Comparison of ENCODE assay signal across 35 mouse cellular contexts in the genomic region with DNA sequence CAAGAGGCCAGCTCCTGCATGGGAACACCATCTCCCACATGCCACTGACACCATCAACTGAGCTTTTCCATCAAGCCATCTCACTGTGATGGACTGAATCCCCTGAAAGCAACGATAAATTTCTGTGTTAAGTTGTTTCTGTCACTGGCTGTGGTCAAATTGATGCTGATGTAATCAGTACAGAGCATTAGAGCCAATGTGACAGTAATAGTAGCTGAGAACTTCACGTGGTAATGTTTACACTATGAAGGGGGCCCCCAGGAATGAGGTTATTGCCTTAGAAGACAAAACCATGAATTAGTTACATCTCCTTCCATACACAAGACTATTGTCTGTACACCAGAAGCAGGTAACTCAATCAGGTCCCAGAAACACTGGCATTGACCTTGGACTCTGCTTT.
"Had no signal": no experiment of that assay in that cellular context is flagged by ENCODE, and none has a peak within 500 bp of the region (broad histone marks: within the 10 kb centered on the region; RNA-seq: fewer than 3 reads in every experiment).

No protein-coding gene starts in this region.

- H3K36me3 ChIP-seq: heart, embryonic 10.5 days; heart, embryonic 12.5 days; heart, embryonic 13.5 days; heart, embryonic 15.5 days; hindbrain, embryonic 10.5 days; hindbrain, embryonic 12.5 days; hindbrain, embryonic 13.5 days; hindbrain, embryonic 15.5 days; intestine, embryonic 15.5 days; kidney, embryonic 15.5 days had no signal

- H3K9ac ChIP-seq: heart, embryonic 12.5 days; heart, embryonic 13.5 days; heart, embryonic 15.5 days; hindbrain, embryonic 12.5 days; hindbrain, embryonic 13.5 days; hindbrain, embryonic 14.5 days; hindbrain, embryonic 15.5 days; intestine, embryonic 15.5 days; kidney, embryonic 15.5 days had no signal

- H3K4me3 ChIP-seq: heart, embryonic 10.5 days; heart, embryonic 12.5 days; heart, embryonic 13.5 days; heart, embryonic 15.5 days; hindbrain, embryonic 10.5 days; hindbrain, embryonic 12.5 days; hindbrain, embryonic 13.5 days; hindbrain, embryonic 15.5 days; intestine, embryonic 15.5 days; kidney, embryonic 15.5 days; layer of hippocampus, adult 2 months; left cerebral cortex, adult 2 months had no signal

- H3K27ac ChIP-seq: heart, embryonic 10.5 days; heart, embryonic 13.5 days; heart, embryonic 15.5 days; hindbrain, embryonic 10.5 days; hindbrain, embryonic 12.5 days; hindbrain, embryonic 13.5 days; hindbrain, embryonic 14.5 days; hindbrain, embryonic 15.5 days; hindbrain, postnatal 0 days; intestine, embryonic 15.5 days; kidney, embryonic 15.5 days; kidney, postnatal 0 days; layer of hippocampus, adult 2 months; left cerebral cortex, adult 2 months had no signal

- ATAC-seq: hindbrain, embryonic 16.5 days; hindbrain, postnatal 0 days; inflammation-experienced regulatory T-cells, adult 6 months; intestine, postnatal 0 days had no signal

- H3K4me2 ChIP-seq: heart, embryonic 11.5 days; heart, embryonic 12.5 days; heart, embryonic 13.5 days; heart, embryonic 15.5 days; hindbrain, embryonic 12.5 days; hindbrain, embryonic 13.5 days; hindbrain, embryonic 14.5 days; hindbrain, embryonic 15.5 days; intestine, embryonic 15.5 days; kidney, embryonic 15.5 days had no signal

- H3K4me1 ChIP-seq: heart, embryonic 10.5 days; heart, embryonic 12.5 days; heart, embryonic 13.5 days; heart, embryonic 15.5 days; hindbrain, embryonic 10.5 days; hindbrain, embryonic 12.5 days; hindbrain, embryonic 15.5 days; intestine, embryonic 15.5 days; kidney, embryonic 15.5 days had no signal

- DNase-seq: heart, postnatal 10 days; heart, postnatal 14 days; heart, postnatal 36 days; heart, postnatal 4 days; kidney, adult 11 months; kidney, adult 18-20 months; kidney, adult 2 months; kidney, adult 8-10 months; kidney, adult 9 months; kidney, postnatal 10 days; kidney, postnatal 14 days; kidney, postnatal 25 days; kidney, postnatal 36 days; kidney, postnatal 4 days; layer of hippocampus, adult 9-11 months; layer of hippocampus, postnatal 36 days had no signal

- H3K27me3 ChIP-seq: heart, embryonic 12.5 days; heart, embryonic 13.5 days; heart, embryonic 15.5 days; hindbrain, embryonic 12.5 days; hindbrain, embryonic 13.5 days; hindbrain, embryonic 15.5 days; intestine, embryonic 15.5 days; kidney, embryonic 15.5 days had no signal

- H3K9me3 ChIP-seq: heart, embryonic 10.5 days; heart, embryonic 12.5 days; heart, embryonic 13.5 days; heart, embryonic 15.5 days; hindbrain, embryonic 10.5 days; hindbrain, embryonic 12.5 days; hindbrain, embryonic 13.5 days; hindbrain, embryonic 15.5 days; intestine, embryonic 15.5 days; kidney, embryonic 15.5 days had no signal
